Mouse (Mus musculus) limb, embryonic 13.5 days (tissue): ENCODE measurements around the gene Hspa1b. TPM values are rescaled to one million over a fixed set of nuclear protein-coding genes. Genes with fewer than 3 reads are reported as not detected.
"Not testable (repeated sequence)": the region's sequence is repeated elsewhere in the genome, so short reads cannot be mapped to it uniquely, and the experiment has no call there.

Experiments used
- ATAC-seq: fragments of 200-750 bp; cut with Nextera tagmentation; 2 replicates; pipeline ENCODE4 v1.8.0; 2017; ENCODE audit warnings: low read depth, moderate number of reproducible peaks, moderate TSS enrichment; ENCODE audit not compliant: low FRiP score
- H3K27ac ChIP-seq: fragments of 300-500 bp; sonication (generic); 2 replicates; pipeline ENCODE4 v1.5.1; 2015; ENCODE audit warnings: inconsistent platforms, mild to moderate bottlenecking, moderate library complexity
- H3K27me3 ChIP-seq: fragments of 300-500 bp; sonication (generic); 2 replicates; pipeline ENCODE4 v1.6.1; 2015; ENCODE audit warnings: mild to moderate bottlenecking, inconsistent platforms
- H3K36me3 ChIP-seq: fragments of 300-500 bp; sonication (generic); 2 replicates; pipeline ENCODE4 v1.6.1; 2015; ENCODE audit warnings: inconsistent platforms, mild to moderate bottlenecking, moderate library complexity
- H3K4me1 ChIP-seq: fragments of 300-500 bp; sonication (generic); 2 replicates; pipeline ENCODE4 v1.6.1; 2015; ENCODE audit warnings: inconsistent platforms
- H3K4me2 ChIP-seq: fragments of 300-500 bp; sonication (generic); replicated peaks from 2 replicates; pipeline ENCODE4 v1.6.1; 2015; ENCODE audit warnings: inconsistent platforms, mild to moderate bottlenecking, moderate library complexity
- H3K4me3 ChIP-seq: fragments of 300-500 bp; sonication (generic); 2 replicates; pipeline ENCODE4 v1.5.1; 2015; ENCODE audit warnings: moderate library complexity, mild to moderate bottlenecking, inconsistent platforms
- H3K9ac ChIP-seq: fragments of 300-500 bp; sonication (generic); 2 replicates; pipeline ENCODE4 v1.6.1; 2015; ENCODE audit warnings: mild to moderate bottlenecking, inconsistent platforms
- H3K9me3 ChIP-seq: fragments of 300-500 bp; sonication (generic); 2 replicates; pipeline ENCODE4 v1.6.1; 2016; ENCODE audit warnings: inconsistent platforms
- WGBS: fragments of 180-500 bp; shearing (Covaris S2); methylation state at CpG from one replicate; pipeline ENCODE4 v1.1.7; 2015; 5-methylcytosine and 5-hydroxymethylcytosine counted together
- polyA plus RNA-seq: library from polyadenylated mRNA; unstranded; fragments of >200 nt; fragmentation: Nextera tagmentation; extraction: Ambion mirVana; gene quantifications from 2 replicates; pipeline ENCODE4 v1.2.1, GENCODE M21; 2015

Gene Hspa1b
- 0.32 and 0.43 TPM in 2 replicates for polyA plus RNA-seq

DNA sequence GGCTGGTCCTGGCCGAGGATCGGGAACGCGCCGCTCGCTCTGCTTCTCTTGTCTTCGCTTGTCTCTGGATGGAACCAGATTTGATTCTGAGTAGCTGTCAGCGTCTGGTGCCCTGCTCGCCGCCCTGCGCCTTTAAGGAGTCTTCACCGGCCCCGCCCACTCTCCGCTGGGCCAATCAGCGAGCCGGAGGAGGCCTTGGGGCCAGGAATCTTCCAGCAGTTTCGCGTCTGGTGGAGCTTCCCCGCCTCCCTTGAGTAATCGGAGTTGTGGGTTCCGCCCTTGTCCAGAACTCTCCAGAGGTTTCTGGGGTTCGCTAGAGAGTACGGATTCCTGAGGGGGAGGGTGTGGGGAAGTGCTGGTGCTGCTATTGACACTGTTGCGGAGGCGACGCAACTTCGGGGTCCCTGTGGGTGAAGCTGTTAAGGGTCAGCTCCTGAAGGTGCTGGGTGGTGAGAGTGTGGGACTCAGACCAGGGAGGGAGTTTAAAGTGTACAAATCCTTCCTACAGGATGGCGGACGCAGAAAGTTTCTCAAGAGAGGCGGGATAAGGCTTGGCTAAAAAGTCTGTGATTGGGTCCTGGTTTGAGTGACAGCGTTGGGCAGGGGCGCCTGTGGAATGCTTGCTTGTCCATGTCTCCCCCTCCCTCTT, at the start of gene Hspa1b:
TSS of gene Hspa1b (minus strand) at position 109 of the 649 bp plus-strand sequence.
- H3K4me1 ChIP-seq, H3K9me3 ChIP-seq, H3K36me3 ChIP-seq: not testable (repeated sequence)
- H3K27me3 ChIP-seq: peaks cover 36% of the 10 kb centered on the region
- WGBS: under 1% methylated on average over 28 of the region's 32 CpGs
- peak within 1 kb of the TSS; percentile 87 for H3K27ac ChIP-seq
- peak; percentile 93 for ATAC-seq
- peak within 1 kb of the TSS; percentile 70 for H3K9ac ChIP-seq
- H3K4me3 ChIP-seq: peak within 1 kb of the TSS; percentile 53
- H3K4me2 ChIP-seq: peak within 1 kb of the TSS; percentile 68

DNA sequence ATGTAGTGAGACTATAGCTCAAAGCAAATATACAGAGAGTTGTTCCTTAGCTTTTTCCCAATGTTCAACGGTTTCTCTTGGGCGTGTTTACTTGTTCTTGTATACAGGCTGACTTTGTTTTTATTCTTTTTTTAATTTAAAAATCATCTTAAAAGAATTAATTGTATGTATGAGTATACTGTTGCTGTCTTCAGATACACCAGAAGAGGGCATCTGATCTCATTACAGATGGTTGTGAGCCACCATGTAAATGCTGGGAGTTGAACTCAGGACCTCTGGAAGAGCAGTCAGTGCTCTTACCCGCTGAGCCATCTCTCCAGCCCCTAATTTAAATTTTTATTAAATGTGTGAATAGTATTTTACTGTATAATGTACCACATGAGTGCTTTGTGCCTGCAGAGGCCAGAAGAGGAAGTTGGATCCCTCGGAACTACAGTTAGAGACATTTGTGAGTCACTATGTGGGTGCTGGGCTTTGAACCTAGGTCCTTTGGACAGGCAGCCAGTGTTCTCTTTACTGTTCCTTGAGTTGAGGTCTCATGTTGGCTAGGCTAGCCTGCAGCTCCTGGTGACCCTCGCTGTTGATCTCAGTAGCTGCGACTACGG, 48.5 kb upstream of the Hspa1b start:
- Histone ChIP-seq H3K9me3 (no peaks in the 10 kb centered on the region), H3K27me3 (no peaks in the 10 kb centered on the region), H3K36me3 (peaks cover 84% of the 10 kb centered on the region), H3K27ac (no peak overlapping the region), H3K4me2 (no peak overlapping the region), H3K4me3 (no peak overlapping the region), H3K4me1 (peaks cover 12% of the 10 kb centered on the region), H3K9ac (no peak overlapping the region)
- no peak for ATAC-seq
- 95% methylated on average over 7 of the region's 7 CpGs for whole genome bisulfite sequencing

DNA sequence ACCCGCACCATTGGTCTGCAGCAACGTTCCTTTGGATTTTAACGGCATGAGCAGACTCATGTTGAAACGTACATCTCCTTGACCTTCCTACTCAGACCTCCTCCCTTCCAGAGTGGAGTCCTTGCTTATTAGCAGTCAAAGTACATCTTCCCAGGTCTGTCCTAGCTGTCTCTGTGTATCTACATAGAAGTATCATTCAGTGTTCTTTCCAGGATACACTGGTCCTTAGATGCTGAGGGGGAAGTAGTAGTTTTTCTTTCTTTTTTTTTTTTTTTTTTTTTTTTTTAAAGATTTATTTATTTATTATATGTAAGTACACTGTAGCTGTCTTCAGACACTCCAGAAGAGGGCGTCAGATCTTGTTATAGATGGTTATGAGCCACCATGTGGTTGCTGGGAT, 46.9 kb upstream of the Hspa1b start:
- Histone ChIP-seq H3K4me1 (peaks cover 17% of the 10 kb centered on the region), H3K36me3 (peaks cover 68% of the 10 kb centered on the region)
- not testable (repeated sequence) for H3K4me2 ChIP-seq, H3K27ac ChIP-seq, ATAC-seq, H3K9ac ChIP-seq, H3K27me3 ChIP-seq, H3K9me3 ChIP-seq, H3K4me3 ChIP-seq
- 95% methylated on average over 5 of the region's 5 CpGs for WGBS

DNA sequence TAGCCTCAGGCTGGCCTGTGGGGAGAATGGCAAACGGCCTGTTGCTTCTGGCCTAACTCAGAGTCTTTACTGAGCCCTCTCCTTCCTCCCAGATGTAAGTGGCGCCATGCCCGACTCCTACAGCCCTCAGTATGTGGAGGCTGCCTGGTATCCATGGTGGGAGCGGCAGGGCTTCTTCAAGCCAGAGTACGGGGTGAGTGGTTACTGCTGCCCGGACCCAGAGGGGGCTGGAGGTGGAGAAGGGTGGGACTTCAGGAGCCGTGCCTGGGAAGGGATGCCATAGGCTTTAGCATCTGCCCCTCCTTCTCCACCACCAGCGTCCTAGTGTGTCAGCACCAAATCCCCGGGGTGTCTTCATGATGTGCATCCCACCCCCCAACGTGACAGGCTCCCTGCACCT, 46.1 kb upstream of the Hspa1b start:
- no peak overlapping the region for H3K4me2 ChIP-seq
- no peak overlapping the region for H3K4me3 ChIP-seq
- 86% methylated on average over 10 of the region's 10 CpGs for WGBS
- no peak overlapping the region for H3K27ac ChIP-seq
- ATAC-seq: no peak
- H3K4me1 ChIP-seq: peaks cover 17% of the 10 kb centered on the region
- H3K9ac ChIP-seq: 0 out of 2 replicates have a peak overlapping the region, but pooled peaks have one; percentile 13
- no peaks in the 10 kb centered on the region for H3K27me3 ChIP-seq
- H3K9me3 ChIP-seq: no peaks in the 10 kb centered on the region
- H3K36me3 ChIP-seq: peaks cover 60% of the 10 kb centered on the region

DNA sequence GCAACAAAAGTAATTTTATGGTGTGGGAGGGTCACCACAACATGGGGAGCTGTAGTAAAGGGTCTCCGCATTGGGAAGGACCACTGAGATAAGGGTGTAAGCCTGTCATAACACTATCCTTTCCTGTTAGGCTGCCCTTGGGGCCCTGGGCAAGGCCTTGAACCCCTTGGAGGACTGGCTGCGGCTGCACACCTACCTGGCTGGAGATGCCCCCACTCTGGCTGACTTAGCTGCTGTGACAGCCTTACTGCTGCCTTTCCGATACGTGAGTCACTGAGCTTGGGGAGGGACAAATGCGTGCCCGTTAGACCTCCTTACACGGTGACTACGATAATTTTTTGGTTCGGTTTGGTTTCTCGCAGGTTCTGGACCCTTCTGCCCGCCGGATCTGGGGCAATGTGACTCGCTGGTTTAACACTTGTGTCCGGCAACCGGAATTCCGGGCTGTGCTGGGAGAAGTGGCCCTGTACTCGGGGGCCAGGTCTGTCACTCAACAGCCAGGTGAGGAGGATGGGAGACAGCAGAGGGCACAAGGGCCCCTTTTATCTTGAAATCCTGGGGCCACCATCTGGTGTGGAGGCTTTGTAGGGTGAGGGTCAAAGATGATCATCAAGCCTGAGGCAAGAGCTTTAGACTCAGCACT, 45.2 kb upstream of the Hspa1b start:
- WGBS: 93% methylated on average over 17 of the region's 17 CpGs
- no peak overlapping the region for H3K4me2 ChIP-seq
- peaks cover 27% of the 10 kb centered on the region for H3K4me1 ChIP-seq
- H3K36me3 ChIP-seq: peaks cover 53% of the 10 kb centered on the region
- no peak overlapping the region for H3K4me3 ChIP-seq
- no peak overlapping the region for H3K27ac ChIP-seq
- ATAC-seq: no peak
- H3K27me3 ChIP-seq: no peaks in the 10 kb centered on the region
- no peak overlapping the region for H3K9ac ChIP-seq
- H3K9me3 ChIP-seq: no peaks in the 10 kb centered on the region

DNA sequence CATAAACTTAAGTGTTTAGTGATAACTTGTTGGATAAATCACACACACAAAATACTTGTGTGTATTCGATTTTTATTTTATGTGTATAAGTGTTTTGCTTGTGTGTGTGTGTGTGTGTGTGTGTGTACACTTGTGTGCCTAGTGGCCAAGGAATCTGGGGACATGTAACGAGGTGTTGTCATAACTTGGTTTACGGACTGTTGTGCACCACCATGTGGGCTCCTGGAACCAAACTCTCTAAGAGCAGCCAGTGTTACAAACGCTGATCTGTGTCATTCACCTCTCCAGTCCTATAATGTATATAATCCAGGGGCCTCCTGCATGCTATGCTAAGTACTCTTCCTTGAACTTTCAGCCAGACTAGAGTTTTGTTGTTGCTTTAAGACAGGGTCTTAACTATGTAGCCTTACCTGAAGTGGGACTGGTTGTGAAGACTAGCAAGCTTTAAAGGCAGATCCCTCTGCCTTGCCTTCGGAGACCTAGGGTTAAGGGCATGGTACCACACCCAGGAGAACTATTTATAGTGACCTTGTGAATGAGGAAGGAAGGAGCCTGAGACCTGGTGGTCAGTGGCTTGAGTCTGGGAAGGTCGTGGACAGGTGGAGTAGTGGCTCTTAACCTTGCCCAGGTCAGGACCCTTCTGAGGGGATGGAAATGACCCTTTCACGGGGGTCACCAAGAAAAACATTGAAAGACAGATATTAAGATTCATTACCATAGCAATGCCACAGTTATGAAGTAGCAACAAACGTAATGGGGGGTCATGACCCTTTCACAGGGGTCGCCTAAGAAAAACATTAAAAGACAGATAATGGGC, 44.2 kb upstream of the Hspa1b start:
- WGBS: 60% methylated on average over 9 of the region's 9 CpGs
- Histone ChIP-seq H3K36me3 (peaks cover 53% of the 10 kb centered on the region), H3K9ac (peak overlapping the region; percentile 98), H3K4me2 (peak overlapping the region; percentile 99), H3K27ac (peak overlapping the region; percentile 98; the same call in 1 of the 2 replicates), H3K4me3 (peak overlapping the region; percentile 95), H3K27me3 (no peaks in the 10 kb centered on the region), H3K4me1 (peaks cover 36% of the 10 kb centered on the region), H3K9me3 (no peaks in the 10 kb centered on the region)
- no peak for ATAC-seq

DNA sequence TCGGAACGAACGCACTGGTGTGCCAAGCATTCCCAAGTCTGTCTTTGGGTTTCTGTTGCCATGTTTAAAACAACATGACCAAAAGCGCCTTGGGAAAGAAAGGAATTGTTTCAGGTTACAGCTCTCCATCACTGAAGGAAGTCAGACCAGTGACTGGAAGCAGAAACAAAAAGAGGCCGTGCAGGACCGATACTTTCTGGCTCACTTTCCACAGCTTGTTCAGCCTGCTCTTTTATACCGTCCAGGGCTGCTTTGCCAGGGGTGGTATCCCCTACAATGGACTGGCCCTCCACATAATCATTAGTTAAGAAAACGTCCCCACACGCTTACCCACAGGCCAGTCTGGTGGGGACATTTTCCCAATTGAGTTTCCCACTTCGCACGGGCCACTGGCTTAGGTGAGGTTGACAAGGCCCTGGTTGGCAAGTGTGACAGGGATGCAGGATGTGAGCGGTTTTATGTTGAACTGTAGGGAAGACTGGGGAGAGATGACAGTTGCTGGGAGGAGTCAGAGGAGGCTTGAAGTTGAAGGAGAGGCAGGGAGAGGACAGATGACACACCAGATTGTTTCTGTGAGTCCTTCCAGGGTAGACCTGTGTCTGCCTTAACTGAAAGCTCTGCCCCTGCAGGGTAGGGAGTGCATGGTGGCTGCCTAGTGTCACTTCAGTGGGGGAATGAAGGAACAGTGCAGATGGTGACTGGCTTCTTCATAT, 43.3 kb upstream of the Hspa1b start:
- peaks cover 38% of the 10 kb centered on the region for H3K4me1 ChIP-seq
- H3K4me3 ChIP-seq: peak overlapping the region; percentile 95
- H3K27ac ChIP-seq: peak overlapping the region; percentile 98
- 7% methylated on average over 12 of the region's 12 CpGs for WGBS
- peak overlapping the region; percentile 99 for H3K4me2 ChIP-seq
- H3K27me3 ChIP-seq: no peaks in the 10 kb centered on the region
- no peak for ATAC-seq
- peak overlapping the region; percentile 98 for H3K9ac ChIP-seq
- peaks cover 53% of the 10 kb centered on the region for H3K36me3 ChIP-seq
- no peaks in the 10 kb centered on the region for H3K9me3 ChIP-seq

DNA sequence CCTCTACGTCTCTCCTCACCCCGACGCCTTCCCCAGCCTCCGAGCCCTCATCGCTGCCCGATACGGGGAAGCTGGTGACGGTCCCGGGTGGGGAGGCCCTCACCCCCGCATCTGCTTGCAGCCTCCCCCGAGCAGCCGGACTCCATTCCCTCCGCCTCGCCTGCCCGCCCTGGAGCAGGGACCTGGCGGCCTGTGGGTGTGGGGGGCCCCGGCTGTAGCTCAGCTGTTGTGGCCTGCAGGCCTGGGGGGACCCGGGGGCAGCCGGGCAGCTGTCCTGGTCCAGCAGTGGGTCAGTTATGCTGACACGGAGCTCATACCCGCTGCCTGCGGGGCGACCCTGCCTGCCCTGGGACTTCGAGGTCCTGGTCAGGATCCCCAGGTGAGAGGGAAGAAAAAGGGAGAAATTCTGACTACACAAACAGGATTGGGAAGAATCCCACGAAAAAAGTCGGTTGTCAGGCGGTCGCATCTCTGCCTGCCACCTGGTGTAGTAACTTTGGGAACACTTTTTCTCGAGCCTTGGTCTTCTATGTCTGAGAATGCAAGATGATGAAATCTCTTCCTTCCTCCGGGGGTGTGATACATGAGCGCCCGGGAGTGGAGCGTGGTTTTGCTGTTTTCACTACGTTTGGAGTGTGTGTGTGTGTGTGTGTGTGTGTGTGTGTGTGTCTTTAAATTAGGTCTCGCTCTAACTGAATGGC, 42.6 kb upstream of the Hspa1b start:
- Histone ChIP-seq H3K4me3 (peak overlapping the region; percentile 95), H3K27me3 (no peaks in the 10 kb centered on the region), H3K9ac (peak overlapping the region; percentile 98), H3K27ac (peak overlapping the region; percentile 98), H3K4me1 (peaks cover 41% of the 10 kb centered on the region), H3K4me2 (peak overlapping the region; percentile 99), H3K9me3 (no peaks in the 10 kb centered on the region), H3K36me3 (peaks cover 53% of the 10 kb centered on the region)
- ATAC-seq: peak; percentile 42
- under 1% methylated on average over 35 of the region's 35 CpGs for WGBS

DNA sequence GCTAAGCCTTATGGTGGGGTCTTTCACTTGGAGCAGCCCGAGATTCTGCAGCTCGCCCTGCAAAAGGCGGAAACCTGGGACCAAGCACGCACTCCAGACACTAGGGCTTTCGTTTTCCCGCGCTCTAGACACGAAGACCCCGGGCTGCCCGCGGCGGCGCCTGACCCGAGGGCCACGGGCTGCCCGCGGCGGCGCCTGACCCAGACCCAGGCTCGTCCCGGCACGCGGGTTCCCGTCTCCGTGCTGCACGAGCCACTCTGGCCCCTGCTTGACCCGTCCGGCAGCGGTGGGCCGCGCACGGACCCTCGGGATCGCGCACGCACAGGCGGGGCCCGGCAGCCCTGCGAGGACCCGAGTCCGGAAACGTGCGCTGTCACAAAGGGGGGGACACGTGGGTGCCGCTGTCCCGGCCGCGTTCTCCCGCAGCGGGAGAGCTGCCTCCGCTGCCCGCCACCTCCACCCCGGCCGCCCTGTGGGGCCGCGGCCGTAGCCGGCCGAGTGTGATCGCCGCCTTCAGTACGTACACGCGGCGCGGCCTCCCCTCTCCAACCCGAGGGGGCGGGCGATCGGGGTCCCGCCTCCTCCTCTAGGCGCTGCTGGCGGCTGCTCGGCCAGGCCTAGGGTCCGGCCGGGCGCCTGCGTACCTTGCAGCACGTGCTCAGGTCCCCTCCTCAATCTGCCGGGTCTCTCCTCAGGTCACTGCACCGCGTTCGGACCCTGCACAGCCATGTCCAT, 41.8 kb upstream of the Hspa1b start, which contains the start of gene Vars:
TSS of gene Vars (plus strand) at position 271 of the 735 bp plus-strand sequence.
- peak within 1 kb of the TSS; percentile 98 for H3K27ac ChIP-seq
- no peaks in the 10 kb centered on the region for H3K27me3 ChIP-seq
- H3K4me1 ChIP-seq: peaks cover 41% of the 10 kb centered on the region
- peaks cover 53% of the 10 kb centered on the region for H3K36me3 ChIP-seq
- peak within 1 kb of the TSS; percentile 98 for H3K9ac ChIP-seq
- H3K4me2 ChIP-seq: peak within 1 kb of the TSS; percentile 99
- no peaks in the 10 kb centered on the region for H3K9me3 ChIP-seq
- H3K4me3 ChIP-seq: peak within 1 kb of the TSS; percentile 95
- under 1% methylated on average over 74 of the region's 83 CpGs for WGBS
- ATAC-seq: peak; percentile 88

DNA sequence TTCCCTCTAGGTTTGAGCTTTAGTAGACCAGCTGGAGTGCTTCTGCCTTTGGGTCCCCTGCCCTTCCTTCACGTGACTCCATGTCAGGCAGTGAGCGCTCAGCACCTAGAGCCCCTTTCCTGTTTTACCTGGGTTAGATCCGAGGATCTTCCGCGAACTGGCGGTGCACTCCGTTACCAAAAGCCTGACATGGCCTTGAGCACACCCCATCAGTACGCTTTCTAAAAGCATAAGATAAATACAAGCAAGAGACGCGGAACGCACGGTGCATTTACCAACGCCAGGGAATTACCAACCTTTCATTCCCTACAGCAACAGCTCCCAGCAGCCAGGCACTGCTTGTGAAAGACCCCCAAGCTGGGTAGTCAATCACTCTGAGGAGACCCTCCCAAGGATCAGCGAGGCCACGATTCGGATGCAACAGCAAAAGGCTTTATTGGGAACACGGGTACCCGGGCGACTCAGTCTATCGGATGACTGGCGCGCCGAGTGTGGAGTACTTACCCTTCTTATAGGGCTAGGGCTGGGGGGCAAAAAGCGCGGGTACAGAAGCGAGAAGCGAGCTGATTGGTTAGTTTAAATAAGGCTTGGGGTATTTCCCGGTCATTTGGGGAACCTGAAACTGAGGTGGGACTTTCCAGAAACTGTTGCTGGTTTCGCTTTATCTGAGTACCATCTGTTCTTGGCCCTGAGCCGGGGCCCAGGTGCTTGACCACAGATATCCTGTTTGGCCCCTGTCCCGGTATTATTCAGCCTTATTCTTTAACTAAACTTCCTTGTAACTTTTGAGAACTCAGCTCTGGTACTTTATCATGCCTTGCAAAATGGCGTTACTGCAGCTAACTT, 41.1 kb upstream of the Hspa1b start:
- not testable (repeated sequence) for ATAC-seq
- 23% methylated on average over 30 of the region's 32 CpGs for WGBS

More for the DNA sequence above, 41.1 kb upstream of the Hspa1b start:
- H3K27me3 ChIP-seq, H3K9me3 ChIP-seq: not testable (repeated sequence)
- peak overlapping the region; percentile 95 for H3K4me3 ChIP-seq
- H3K27ac ChIP-seq: peak overlapping the region; percentile 98
- H3K4me2 ChIP-seq: peak overlapping the region; percentile 99
- peak overlapping the region; percentile 98 for H3K9ac ChIP-seq
- peaks cover 41% of the 10 kb centered on the region for H3K4me1 ChIP-seq
- peaks cover 49% of the 10 kb centered on the region for H3K36me3 ChIP-seq
